Mouse (Mus musculus) cerebellum, adult 9-11 months (tissue): ENCODE measurements around the gene Gm30083.

Experiments
- DNase-seq: peaks from one replicate; pipeline ENCODE4 v3.0.0; 2022

Gm30083 gene

GRCm38 (mm10) chr14:34015063-34015462 is at the start of gene Gm30083:
Gm30083 (minus strand) TSS chr14:34015182.
- DNase-seq: no peak

- DNase-seq: no peak
Observed at GRCm38 (mm10) chr14:34052516-34052915, 37.5 kb upstream of the Gm30083 start, which contains the start of gene Antxrl. Antxrl (plus strand) TSS chr14:34052707.

GRCm38 (mm10) chr14:34050101-34050779 is 35.3 kb upstream of the Gm30083 start:
- DNase-seq: no peak

- no peak for DNase-seq
Observed at GRCm38 (mm10) chr14:34043341-34043740, 28.4 kb upstream of the Gm30083 start.

- no peak for DNase-seq
Observed at GRCm38 (mm10) chr14:34041241-34041640, 26.3 kb upstream of the Gm30083 start.

GRCm38 (mm10) chr14:34033841-34034610 is 19.0 kb upstream of the Gm30083 start:
- no peak for DNase-seq

- no peak for DNase-seq
Observed at GRCm38 (mm10) chr14:34026710-34027109, 11.7 kb upstream of the Gm30083 start.

GRCm38 (mm10) chr14:34016938-34017337 is 2.0 kb upstream of the Gm30083 start:
- DNase-seq: no peak

GRCm38 (mm10) chr14:34016381-34016780 is 1.4 kb upstream of the Gm30083 start, which contains the start of gene Gm5460:
Gm5460 (plus strand) TSS chr14:34016758.
- no peak for DNase-seq

GRCm38 (mm10) chr14:34002358-34002757 is 12.6 kb downstream of the Gm30083 start:
- no peak for DNase-seq

GRCm38 (mm10) chr14:34001445-34001844 is 13.5 kb downstream of the Gm30083 start:
- no peak for DNase-seq

- no peak for DNase-seq
Observed at GRCm38 (mm10) chr14:34000076-34000475, 14.9 kb downstream of the Gm30083 start.

- no peak for DNase-seq
Observed at GRCm38 (mm10) chr14:33997427-33997826, 17.6 kb downstream of the Gm30083 start.

- peak; percentile 22 for DNase-seq
Observed at GRCm38 (mm10) chr14:33993521-33994289, 21.3 kb downstream of the Gm30083 start.

- no peak for DNase-seq
Observed at GRCm38 (mm10) chr14:33993051-33993450, 21.9 kb downstream of the Gm30083 start.

GRCm38 (mm10) chr14:33991971-33992370 is 23.0 kb downstream of the Gm30083 start:
- DNase-seq: peak; percentile 90

- no peak for DNase-seq
Observed at GRCm38 (mm10) chr14:33989201-33989600, 25.8 kb downstream of the Gm30083 start.

GRCm38 (mm10) chr14:33978604-33979059 is 36.4 kb downstream of the Gm30083 start, which contains the start of gene Zfp488:
Zfp488 (minus strand) TSS chr14:33978764.
- DNase-seq: peak; percentile 45

GRCm38 (mm10) chr14:33977748-33978147 is 37.2 kb downstream of the Gm30083 start:
- peak; percentile 19 for DNase-seq

GRCm38 (mm10) chr14:33974752-33975151 is 40.2 kb downstream of the Gm30083 start:
- no peak for DNase-seq

GRCm38 (mm10) chr14:33972679-33973078 is 42.3 kb downstream of the Gm30083 start:
- DNase-seq: peak; percentile 37

- no peak for DNase-seq
Observed at GRCm38 (mm10) chr14:33965675-33966074, 49.3 kb downstream of the Gm30083 start.

GRCm38 (mm10) chr14:33959341-33959740 is 55.6 kb downstream of the Gm30083 start:
- peak; percentile 56 for DNase-seq
